Mouse (Mus musculus) megakaryocyte, embryonic 14.5 days (primary cell): ENCODE measurements at regions not wholly inside any gene's neighbourhood (a gene's known extent, or its start where the extent isn't known, plus 50 kb on each side); places are given as distances from the start of the nearest gene placed in this dataset.

Source experiments
- H3K27me3 ChIP-seq: replicated peaks from 2 replicates; pipeline ENCODE3; 2012; ENCODE audit warnings: inconsistent platforms
- H3K36me3 ChIP-seq: replicated peaks from 2 replicates; pipeline ENCODE3; 2012; ENCODE audit warnings: low read length, inconsistent platforms, mixed read lengths
- H3K4me1 ChIP-seq: 2 replicates; pipeline ENCODE4 v1.6.1; 2012; ENCODE audit warnings: inconsistent platforms
- H3K4me3 ChIP-seq: replicated peaks from 2 replicates; pipeline ENCODE3; 2012; ENCODE audit warnings: moderate library complexity, mild to moderate bottlenecking, inconsistent platforms
- H3K9me3 ChIP-seq: 2 replicates; pipeline ENCODE4 v1.6.1; 2012; ENCODE audit warnings: inconsistent platforms
- FLI1 ChIP-seq: IDR thresholded peaks from 2 replicates; pipeline ENCODE4 v1.6.1; 2012; ENCODE audit warnings: low read length, inconsistent platforms, mixed read lengths
- GATA1 ChIP-seq: IDR thresholded peaks from 3 replicates; pipeline ENCODE4 v1.6.1; 2012; ENCODE audit warnings: mixed read lengths, low read length, inconsistent platforms, borderline replicate concordance

GRCm38 (mm10) chr15:56337879-56338278 lies 1139.5 kb downstream of the Slc22a22 start:
- H3K27me3 ChIP-seq: no peaks in the 10 kb centered on the region
- H3K4me1 ChIP-seq: no peaks in the 10 kb centered on the region
- H3K4me3 ChIP-seq: no peak overlapping the region
- no peaks in the 10 kb centered on the region for H3K9me3 ChIP-seq
- no peaks in the 10 kb centered on the region for H3K36me3 ChIP-seq
- TF ChIP-seq FLI1 (no peak), GATA1 (no peak)

GRCm38 (mm10) chr15:56336449-56336848 lies 1141.0 kb downstream of the Slc22a22 start:
- Histone ChIP-seq H3K4me3 (no peak overlapping the region), H3K36me3 (no peaks in the 10 kb centered on the region), H3K27me3 (no peaks in the 10 kb centered on the region), H3K9me3 (no peaks in the 10 kb centered on the region), H3K4me1 (no peaks in the 10 kb centered on the region)
- TF ChIP-seq FLI1 (no peak), GATA1 (no peak)

GRCm38 (mm10) chr15:56335011-56335410 lies 1142.4 kb downstream of the Slc22a22 start:
- TF ChIP-seq GATA1 (no peak), FLI1 (no peak)
- no peaks in the 10 kb centered on the region for H3K27me3 ChIP-seq

GRCm38 (mm10) chr15:56320501-56320900 lies 1156.9 kb downstream of the Slc22a22 start:
- TF ChIP-seq FLI1: no peak
- TF ChIP-seq GATA1: no peak
- H3K36me3 ChIP-seq: no peaks in the 10 kb centered on the region
- H3K27me3 ChIP-seq: no peaks in the 10 kb centered on the region
- H3K4me3 ChIP-seq: no peak overlapping the region
- H3K4me1 ChIP-seq: no peaks in the 10 kb centered on the region
- H3K9me3 ChIP-seq: no peaks in the 10 kb centered on the region

More at GRCm38 (mm10) chr15:56335011-56335410, 1142.4 kb downstream of the Slc22a22 start:
- Histone ChIP-seq H3K9me3 (no peaks in the 10 kb centered on the region), H3K4me1 (no peaks in the 10 kb centered on the region), H3K4me3 (no peak overlapping the region), H3K36me3 (no peaks in the 10 kb centered on the region)

GRCm38 (mm10) chr15:56294910-56295438 lies 1182.5 kb downstream of the Slc22a22 start:
- no peak overlapping the region for H3K4me3 ChIP-seq
- no peaks in the 10 kb centered on the region for H3K27me3 ChIP-seq
- TF ChIP-seq GATA1: no peak
- no peak for TF ChIP-seq FLI1
- H3K4me1 ChIP-seq: no peaks in the 10 kb centered on the region
- H3K36me3 ChIP-seq: no peaks in the 10 kb centered on the region
- H3K9me3 ChIP-seq: no peaks in the 10 kb centered on the region

- TF ChIP-seq FLI1 (no peak), GATA1 (no peak)
Observed at GRCm38 (mm10) chr15:56278622-56279301, 1198.7 kb downstream of the Slc22a22 start.

GRCm38 (mm10) chr15:56278006-56278405 lies 1199.4 kb downstream of the Slc22a22 start:
- H3K36me3 ChIP-seq: no peaks in the 10 kb centered on the region
- H3K4me3 ChIP-seq: no peak overlapping the region
- peaks cover 10% of the 10 kb centered on the region; the same call in 1 of the 2 replicates for H3K9me3 ChIP-seq
- no peaks in the 10 kb centered on the region for H3K4me1 ChIP-seq
- no peak for TF ChIP-seq GATA1
- no peak for TF ChIP-seq FLI1
- H3K27me3 ChIP-seq: no peaks in the 10 kb centered on the region

More at GRCm38 (mm10) chr15:56278622-56279301, 1198.7 kb downstream of the Slc22a22 start:
- no peaks in the 10 kb centered on the region for H3K27me3 ChIP-seq
- peaks cover 10% of the 10 kb centered on the region; the same call in 1 of the 2 replicates for H3K9me3 ChIP-seq
- H3K36me3 ChIP-seq: no peaks in the 10 kb centered on the region
- no peaks in the 10 kb centered on the region for H3K4me1 ChIP-seq
- no peak overlapping the region for H3K4me3 ChIP-seq

- TF ChIP-seq FLI1: no peak
- TF ChIP-seq GATA1: no peak
- Histone ChIP-seq H3K36me3 (no peaks in the 10 kb centered on the region), H3K4me1 (no peaks in the 10 kb centered on the region), H3K4me3 (no peak overlapping the region), H3K27me3 (no peaks in the 10 kb centered on the region), H3K9me3 (no peaks in the 10 kb centered on the region)
Observed at GRCm38 (mm10) chr15:56248731-56249130, 1228.7 kb downstream of the Slc22a22 start.

GRCm38 (mm10) chr15:56244004-56244735 lies 1233.3 kb downstream of the Slc22a22 start:
- Histone ChIP-seq H3K9me3 (no peaks in the 10 kb centered on the region), H3K4me3 (no peak overlapping the region), H3K4me1 (no peaks in the 10 kb centered on the region), H3K27me3 (no peaks in the 10 kb centered on the region), H3K36me3 (no peaks in the 10 kb centered on the region)
- TF ChIP-seq GATA1: no peak
- no peak for TF ChIP-seq FLI1

GRCm38 (mm10) chr15:56202552-56202951 lies 1274.9 kb downstream of the Slc22a22 start:
- Histone ChIP-seq H3K4me3 (no peak overlapping the region), H3K36me3 (no peaks in the 10 kb centered on the region), H3K4me1 (no peaks in the 10 kb centered on the region; the same call in 1 of the 2 replicates), H3K27me3 (no peaks in the 10 kb centered on the region), H3K9me3 (no peaks in the 10 kb centered on the region)
- TF ChIP-seq GATA1 (no peak), FLI1 (no peak)
